Mouse (Mus musculus) ES-E14 (cell line): ENCODE results near the gene Kcnk16. TPM values are rescaled to one million over a fixed set of nuclear protein-coding genes. Genes with fewer than 3 reads are reported as not detected.

ENCODE experiments used
- DNase-seq: peaks from one replicate; pipeline ENCODE4 v3.0.0-alpha.2; 2013; ENCODE audit warnings: low read depth, low spot score
- H3K27ac ChIP-seq: 2 replicates; pipeline ENCODE4 v1.5.1; 2012; ENCODE audit warnings: low read depth, mild to moderate bottlenecking, low read length, moderate library complexity, mixed read lengths; ENCODE audit not compliant: poor library complexity, insufficient read depth, severe bottlenecking
- H3K36me3 ChIP-seq: 2 replicates; pipeline ENCODE4 v1.6.1; 2012; ENCODE audit warnings: mild to moderate bottlenecking, low read length, moderate library complexity, mixed read lengths; ENCODE audit not compliant: control insufficient read depth, poor library complexity, insufficient read depth, severe bottlenecking
- H3K4me1 ChIP-seq, 2 experiments: fragments of 150-350 bp in 1 of 2; sonication (generic) in 1 of 2; 2 replicates each; pipeline ENCODE4 v1.6.1; 2012; ENCODE audit warnings: low read length in 2 of 2, mild to moderate bottlenecking in 1 of 2, mixed read lengths in 1 of 2; ENCODE audit not compliant: control insufficient read depth in 2 of 2, insufficient read depth in 2 of 2, poor library complexity in 1 of 2
- H3K4me3 ChIP-seq, 2 experiments: fragments of 150-350 bp in 1 of 2; sonication (generic) in 1 of 2; 2 replicates each; pipeline ENCODE4 v1.5.1; 2012; ENCODE audit warnings: low read length in 2 of 2, low read depth in 1 of 2, mild to moderate bottlenecking in 1 of 2, mixed read lengths in 1 of 2; ENCODE audit not compliant: insufficient read depth in 1 of 2, poor library complexity in 1 of 2, severe bottlenecking in 1 of 2
- H3K9ac ChIP-seq: 2 replicates; pipeline ENCODE4 v1.6.1; 2012; ENCODE audit warnings: low read depth, mild to moderate bottlenecking, low read length, mixed read lengths; ENCODE audit not compliant: poor library complexity, insufficient read depth, severe bottlenecking
- H3K9me3 ChIP-seq: fragments of 150-350 bp; sonication (generic); 2 replicates; pipeline ENCODE4 v1.6.1; 2012; ENCODE audit warnings: low read depth, mild to moderate bottlenecking, low read length; ENCODE audit not compliant: control insufficient read depth, insufficient read depth
- CHD2 ChIP-seq: IDR thresholded peaks from 2 replicates; pipeline ENCODE4 v1.6.1; 2014; ENCODE audit warnings: mild to moderate bottlenecking, low read depth, low read length, inconsistent platforms
- HCFC1 ChIP-seq: IDR thresholded peaks from 2 replicates; pipeline ENCODE4 v1.6.1; 2012; ENCODE audit warnings: low read length, inconsistent platforms, borderline replicate concordance; ENCODE audit not compliant: insufficient read depth
- MAFK ChIP-seq: IDR thresholded peaks from 2 replicates; pipeline ENCODE4 v1.6.1; 2014; ENCODE audit warnings: mild to moderate bottlenecking, low read depth, low read length, inconsistent platforms; ENCODE audit not compliant: insufficient read depth
- ZC3H11A ChIP-seq: IDR thresholded peaks from 2 replicates; pipeline ENCODE4 v1.6.1; 2012; ENCODE audit warnings: low read depth, mild to moderate bottlenecking, inconsistent platforms, low read length, borderline replicate concordance
- ZNF384 ChIP-seq: IDR thresholded peaks from 2 replicates; pipeline ENCODE4 v1.6.1; 2012; ENCODE audit warnings: low read depth, low read length, inconsistent platforms
- in situ Hi-C, 2 experiments: fragments of 600-800 bp; cut with MboI; formaldehyde crosslinking; loops; one replicate each; pipeline ENCODE4 v1.15.1; 2025; ENCODE audit warnings: low sequenced_read_pairs in 2 of 2, inconsistent platforms in 1 of 2; ENCODE audit not compliant: unreplicated experiment in 2 of 2
- total RNA-seq: library from RNA; depleted of rRNA; stranded (reverse); fragments of 300-350 nt; gene quantifications from 2 replicates; pipeline ENCODE4 v1.2.3, GENCODE M21; 2012

Gene Kcnk16
- total RNA-seq, 1 experiment: not detected

GRCm38 (mm10) chr14:20242454-20242853 lies 26.5 kb downstream of the Kcnk16 start:
- Histone ChIP-seq H3K27ac (no peak overlapping the region), H3K9ac (peak overlapping the region; percentile 10; the same call in 1 of the 2 replicates), H3K36me3 (no peaks in the 10 kb centered on the region), H3K9me3 (no peaks in the 10 kb centered on the region), H3K4me1 (peaks cover 2 to 8% of the 10 kb centered on the region in 2 experiments; a peak in 2 of 4 replicates), H3K4me3 (peak overlapping the region in 1 of 2 experiments; percentile 19; a peak in 3 of 4 replicates)
- in situ Hi-C loops: loop anchor here in 1 of 2 experiments (10.0 kb wide), 1 partner anchor 138 kb away; no protein-coding TSS in a partner anchor
- TF ChIP-seq MAFK (no peak), CHD2 (no peak), ZNF384 (no peak), ZC3H11A (no peak), HCFC1 (no peak)
- DNase-seq: no peak

GRCm38 (mm10) chr14:20234403-20234802 lies 34.6 kb downstream of the Kcnk16 start:
- H3K9me3 ChIP-seq: no peaks in the 10 kb centered on the region
- no peak for DNase-seq
- no peak overlapping the region for H3K4me3 ChIP-seq
- H3K4me1 ChIP-seq: peaks cover 0 to 16% of the 10 kb centered on the region in 2 experiments; a peak in 2 of 4 replicates
- no peak for TF ChIP-seq CHD2
- TF ChIP-seq ZC3H11A: peak; percentile 58; the same call in 1 of the 2 replicates
- no peak overlapping the region for H3K27ac ChIP-seq
- in situ Hi-C loops: loop anchor here in 1 of 2 experiments (10.0 kb wide), 1 partner anchor 110 kb away; no protein-coding TSS in a partner anchor
- H3K9ac ChIP-seq: no peak overlapping the region
- no peaks in the 10 kb centered on the region for H3K36me3 ChIP-seq

- TF ChIP-seq ZC3H11A (no peak), CHD2 (no peak), MAFK (no peak), HCFC1 (no peak), ZNF384 (no peak)
- in situ Hi-C loops: loop anchor here in 1 of 2 experiments (10.0 kb wide), 1 partner anchor 108 kb away; no protein-coding TSS in a partner anchor
- peaks cover 0 to 16% of the 10 kb centered on the region in 2 experiments; a peak in 2 of 4 replicates for H3K4me1 ChIP-seq
- H3K27ac ChIP-seq: no peak overlapping the region; the same call in 1 of the 2 replicates
- H3K9me3 ChIP-seq: no peaks in the 10 kb centered on the region
- DNase-seq: no peak
- H3K36me3 ChIP-seq: no peaks in the 10 kb centered on the region
- H3K4me3 ChIP-seq: no peak overlapping the region
- peak overlapping the region; percentile 17; the same call in 1 of the 2 replicates for H3K9ac ChIP-seq
Measured at GRCm38 (mm10) chr14:20233016-20233980, 35.7 kb downstream of the Kcnk16 start.

GRCm38 (mm10) chr14:20230063-20230491 lies 38.9 kb downstream of the Kcnk16 start:
- no peaks in the 10 kb centered on the region for H3K36me3 ChIP-seq
- H3K4me3 ChIP-seq: no peak overlapping the region
- no peaks in the 10 kb centered on the region for H3K9me3 ChIP-seq
- H3K9ac ChIP-seq: no peak overlapping the region
- no peak for DNase-seq
- in situ Hi-C loops: loop anchor here in 1 of 2 experiments (10.0 kb wide), 1 partner anchor 105 kb away; no protein-coding TSS in a partner anchor
- no peak for TF ChIP-seq ZNF384
- no peak for TF ChIP-seq CHD2
- no peak for TF ChIP-seq HCFC1
- TF ChIP-seq MAFK: no peak
- no peak for TF ChIP-seq ZC3H11A
- H3K27ac ChIP-seq: no peak overlapping the region
- H3K4me1 ChIP-seq: peaks cover 2 to 18% of the 10 kb centered on the region in 2 experiments; a peak in 2 of 4 replicates
